Mouse (Mus musculus): ENCODE results near the gene Tcl1b4. TPM values are rescaled to one million over a fixed set of nuclear protein-coding genes. Genes with fewer than 3 reads are reported as not detected.

Tcl1b4 gene
- polyA plus RNA-seq, 3 experiments from 2014 or later = not detected

GRCm38 (mm10) chr12:105248763-105249233 lies 47.0 kb downstream of the Tcl1b4 start:
- ATAC-seq = no peak

- no peak for ATAC-seq
Measured at GRCm38 (mm10) chr12:105253796-105254195, 52.0 kb downstream of the Tcl1b4 start.

Other genes starting within 250 kb of the Tcl1b4 start
- gene Syne3, start 192.1 kb upstream of the Tcl1b4 start, polyA plus RNA-seq (2017; shearing (Covaris generic)) = 1 to 10 TPM; 2.2 to 5.4 (median 3.0) TPM
- 1 to 10 TPM; 4.0 to 6.9 (median 6.6) TPM for gene Glrx5, start 169.3 kb upstream of the Tcl1b4 start, polyA plus RNA-seq (2017; shearing (Covaris generic))
- gene Tcl1b2, start 55.9 kb upstream of the Tcl1b4 start, polyA plus RNA-seq (2017; shearing (Covaris generic)) = not detected
- not detected for gene Tcl1b1, start 42.3 kb upstream of the Tcl1b4 start, polyA plus RNA-seq (2017; shearing (Covaris generic))
- gene Tcl1b5, start 25.6 kb upstream of the Tcl1b4 start, polyA plus RNA-seq (2017; shearing (Covaris generic)) = not detected
- gene Tcl1b3, start 10.9 kb upstream of the Tcl1b4 start, polyA plus RNA-seq (2017; shearing (Covaris generic)) = not detected
- gene Tcl1, start 20.8 kb downstream of the Tcl1b4 start, polyA plus RNA-seq (2017; shearing (Covaris generic)) = not detected
- gene Tunar, start 131.9 kb downstream of the Tcl1b4 start, polyA plus RNA-seq (2017; shearing (Covaris generic)) = not detected